Mouse (Mus musculus) CH12.LX (cell line): Measurements from ENCODE around the gene Fpr1.

Experiments
- CTCF ChIP-seq, 2 experiments: IDR thresholded peaks in 1 of 2; conservative IDR thresholded peaks in 1 of 2; 2 replicates each; pipeline ENCODE4 v1.5.1; 2011 to 2012; ENCODE audit warnings: low read depth in 2 of 2, low read length in 2 of 2, improper control_type of control experiment in 1 of 2, inconsistent platforms in 1 of 2, mild to moderate bottlenecking in 1 of 2, moderate library complexity in 1 of 2
- EP300 ChIP-seq: IDR thresholded peaks from 2 replicates; pipeline ENCODE4 v1.6.1; 2011; ENCODE audit warnings: low read length, improper control_type of control experiment

- no peak for TF ChIP-seq CTCF (conservative IDR thresholded peaks at IDR 0.05 in 1 of 2, IDR thresholded peaks at IDR 0.05 in 1 of 2; ENCODE audit: low read depth in 2 of 2, low read length in 2 of 2)
- TF ChIP-seq EP300, result no peak
Observed at GRCm38 (mm10) chr17:17836101-17836500, 47.6 kb downstream of the Fpr1 start.
